Mouse (Mus musculus) ES-CJ7 (cell line): ENCODE data around the gene Dus3l.
A peak's percentile ranks its signal among the peaks of the same experiment; 100 is the strongest.

Experiments
- DNase-seq: peaks from one replicate; pipeline ENCODE4 v3.0.0; 2011; ENCODE audit warnings: low read depth, low spot score

Dus3l gene

GRCm38 (mm10) chr17:56764474-56765354 lies at the start of gene Dus3l:
Gene Dus3l (plus strand): TSS chr17:56764757.
- DNase-seq = peak; percentile 92

GRCm38 (mm10) chr17:56715360-56715759 lies 49.2 kb upstream of the Dus3l start:
- no peak for DNase-seq

GRCm38 (mm10) chr17:56715914-56716654 lies 48.5 kb upstream of the Dus3l start:
- peak; percentile 21 for DNase-seq

GRCm38 (mm10) chr17:56716655-56717362 lies 47.7 kb upstream of the Dus3l start:
- peak; percentile 99 for DNase-seq

- DNase-seq = peak; percentile 97
These were observed 47.0 kb upstream of the Dus3l start, which contains the start of the genes Ndufa11 and Vmac for GRCm38 (mm10) chr17:56717363-56718058. Gene Ndufa11 (plus strand): TSS chr17:56717767. Gene Vmac (minus strand): TSS chr17:56718022.

GRCm38 (mm10) chr17:56722441-56722840 lies 42.1 kb upstream of the Dus3l start:
- no peak for DNase-seq

- peak; percentile 42 for DNase-seq
These were observed 41.0 kb upstream of the Dus3l start for GRCm38 (mm10) chr17:56723419-56724161.

- DNase-seq = no peak
These were observed 37.4 kb upstream of the Dus3l start for GRCm38 (mm10) chr17:56727029-56727649.

- peak; percentile 80 for DNase-seq
These were observed 36.9 kb upstream of the Dus3l start for GRCm38 (mm10) chr17:56727659-56728058.

GRCm38 (mm10) chr17:56728117-56728516 lies 36.4 kb upstream of the Dus3l start:
- no peak for DNase-seq

GRCm38 (mm10) chr17:56729151-56729550 lies 35.4 kb upstream of the Dus3l start:
- no peak for DNase-seq

GRCm38 (mm10) chr17:56729656-56730055 lies 34.9 kb upstream of the Dus3l start:
- no peak for DNase-seq

GRCm38 (mm10) chr17:56736534-56736933 lies 28.0 kb upstream of the Dus3l start:
- peak; percentile 77 for DNase-seq

- no peak for DNase-seq
These were observed 26.3 kb upstream of the Dus3l start for GRCm38 (mm10) chr17:56738221-56738620.

GRCm38 (mm10) chr17:56740118-56740787 lies 24.3 kb upstream of the Dus3l start:
- no peak for DNase-seq

GRCm38 (mm10) chr17:56740788-56741160 lies 23.8 kb upstream of the Dus3l start:
- peak; percentile 75 for DNase-seq

GRCm38 (mm10) chr17:56744173-56744572 lies 20.4 kb upstream of the Dus3l start:
- no peak for DNase-seq

- DNase-seq = peak; percentile 92
These were observed 13.0 kb upstream of the Dus3l start for GRCm38 (mm10) chr17:56751404-56752072.

- no peak for DNase-seq
These were observed 11.1 kb upstream of the Dus3l start for GRCm38 (mm10) chr17:56753452-56753851.
